Comparison of ENCODE assay signal across 9 mouse cellular contexts in the genomic region with DNA sequence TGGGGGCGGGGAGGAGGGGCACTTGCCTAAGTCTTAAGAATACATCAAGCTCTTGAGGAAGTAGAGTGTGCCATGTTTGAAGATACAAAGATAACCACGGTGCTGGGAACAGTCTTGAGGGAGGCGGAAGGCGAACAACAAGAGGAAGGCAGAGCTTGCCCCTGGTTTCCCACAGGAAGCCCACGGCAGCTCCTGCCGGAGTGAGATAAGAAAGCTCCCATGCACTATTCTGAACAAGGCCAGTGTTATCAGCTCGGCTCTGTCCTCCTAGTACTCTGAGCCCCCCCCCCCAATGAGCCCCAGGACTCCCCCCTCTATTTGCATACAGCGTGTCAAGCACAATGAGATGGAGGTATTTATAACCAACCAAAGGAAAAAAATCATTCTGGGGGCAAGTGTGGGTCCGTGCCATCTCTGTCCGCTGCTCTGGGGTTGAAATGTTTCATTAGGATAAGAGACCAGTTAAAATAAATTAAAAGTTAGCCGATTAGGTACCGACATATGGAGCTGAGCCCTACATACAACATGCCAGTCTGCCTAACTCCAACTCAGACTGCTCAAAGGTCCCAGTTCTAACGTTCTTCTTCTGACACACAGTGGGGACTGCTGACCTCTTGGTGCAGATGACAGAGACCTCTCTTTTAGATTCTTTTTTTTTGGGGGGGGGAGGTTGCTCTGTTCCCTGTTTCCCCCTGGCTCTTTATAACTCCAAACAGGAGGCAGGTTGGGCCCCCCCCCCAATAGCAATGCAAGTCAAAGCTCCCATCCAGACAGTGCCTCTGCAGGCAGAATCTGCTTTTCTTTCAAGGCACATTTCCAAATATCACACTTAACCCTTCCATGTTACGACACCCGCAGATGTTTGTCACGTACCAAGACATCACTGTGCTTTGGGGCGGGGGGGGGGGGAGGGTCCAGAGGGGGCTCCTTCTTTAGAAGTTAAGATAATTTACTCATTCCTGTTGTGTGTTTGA.
DNase-seq lines count a peak whose midpoint lies in the region; ATAC-seq and TF ChIP-seq lines count a peak whose summit lies in the region.
"Had no signal": no experiment of that assay in that cellular context is flagged by ENCODE, and none has a peak within 500 bp of the region (broad histone marks: within the 10 kb centered on the region; RNA-seq: fewer than 3 reads in every experiment).

No protein-coding gene starts in this region.

- H3K4me1 ChIP-seq in thymus, adult 2 months (replicated peaks; ENCODE audit: control insufficient read depth, insufficient read depth, low read length), result 0 out of 2 replicates have a peak, but pooled peaks cover 5% of the 10 kb centered on the region
- 0 out of 2 replicates have a peak, but pooled peaks cover 6% of the 10 kb centered on the region for H3K4me1 ChIP-seq in liver, embryonic 15.5 days (replicated peaks)
- H3K4me1 ChIP-seq in neural tube, embryonic 15.5 days, result no peaks in the 10 kb centered on the region
- H3K4me1 ChIP-seq: neural tube, embryonic 12.5 days had no signal

- ATAC-seq in liver, embryonic 15.5 days (ENCODE audit: insufficient read depth), result peak; percentile 76
- ATAC-seq in neural tube, embryonic 15.5 days (ENCODE audit: low FRiP score), result no peak

- no peaks in the 10 kb centered on the region for H3K9me3 ChIP-seq in liver, embryonic 15.5 days (replicated peaks)
- H3K9me3 ChIP-seq in neural tube, embryonic 15.5 days (replicated peaks), result no peaks in the 10 kb centered on the region

- DNase-seq in thymus, postnatal 25 days, result peak; percentile 1
- DNase-seq in thymus, adult 2 months, result no peak
- peak; percentile 65 for DNase-seq in heart, postnatal 25 days (ENCODE audit: low spot score)
- DNase-seq in frontal cortex, postnatal 36 days (ENCODE audit: low spot score in 2 of 2), result no peak
- no peak for DNase-seq in ovary, postnatal 10 days (ENCODE audit: low spot score)
- no peak for DNase-seq in B cell, adult 2 months

- TF ChIP-seq POLR2A in thymus, adult 2 months (IDR thresholded peaks at IDR 0.05; ENCODE audit: control insufficient read depth, extremely low read depth, insufficient read depth, low read length, poor library complexity), result no peak

- no peak overlapping the region for H3K9ac ChIP-seq in liver, embryonic 15.5 days
- H3K9ac ChIP-seq in neural tube, embryonic 15.5 days (replicated peaks), result no peak overlapping the region
- H3K9ac ChIP-seq: neural tube, embryonic 12.5 days had no signal

- TF ChIP-seq CTCF in thymus, adult 2 months (IDR thresholded peaks at IDR 0.05; ENCODE audit: borderline replicate concordance, control insufficient read depth, extremely low read depth, insufficient read depth, low read length, poor library complexity), result no peak

- H3K4me2 ChIP-seq in liver, embryonic 15.5 days, result no peak overlapping the region
- H3K4me2 ChIP-seq in neural tube, embryonic 15.5 days, result no peak overlapping the region
- H3K4me2 ChIP-seq: neural tube, embryonic 12.5 days had no signal

- H3K27ac ChIP-seq in thymus, adult 2 months (ENCODE audit: control insufficient read depth, insufficient read depth, low read length), result no peak overlapping the region
- no peak overlapping the region for H3K27ac ChIP-seq in liver, embryonic 15.5 days (replicated peaks)
- H3K27ac ChIP-seq in neural tube, embryonic 15.5 days (replicated peaks), result no peak overlapping the region
- H3K27ac ChIP-seq: neural tube, embryonic 12.5 days had no signal

- no peak overlapping the region for H3K4me3 ChIP-seq in thymus, adult 2 months (ENCODE audit: control insufficient read depth, insufficient read depth, low read length)
- no peak overlapping the region for H3K4me3 ChIP-seq in liver, embryonic 15.5 days (replicated peaks)
- no peak overlapping the region for H3K4me3 ChIP-seq in neural tube, embryonic 15.5 days (replicated peaks)
- H3K4me3 ChIP-seq: neural tube, embryonic 12.5 days had no signal

- intact Hi-C loops in heart, postnatal 25 days (cut with DNase I), result loop anchor here (5.0 kb wide), 1 partner anchor 59 kb away; no protein-coding TSS in a partner anchor

- H3K27me3 ChIP-seq in thymus, adult 2 months (ENCODE audit: control insufficient read depth, insufficient read depth, low read length), result no peaks in the 10 kb centered on the region
- no peaks in the 10 kb centered on the region for H3K27me3 ChIP-seq in liver, embryonic 15.5 days
- no peaks in the 10 kb centered on the region for H3K27me3 ChIP-seq in neural tube, embryonic 15.5 days (replicated peaks)
- H3K27me3 ChIP-seq: neural tube, embryonic 12.5 days had no signal

- no peaks in the 10 kb centered on the region for H3K36me3 ChIP-seq in thymus, adult 2 months (ENCODE audit: control insufficient read depth, insufficient read depth, low read length)
- H3K36me3 ChIP-seq in liver, embryonic 15.5 days (replicated peaks), result no peaks in the 10 kb centered on the region
- no peaks in the 10 kb centered on the region for H3K36me3 ChIP-seq in neural tube, embryonic 15.5 days
- H3K36me3 ChIP-seq: neural tube, embryonic 12.5 days had no signal

- 17% methylated on average over 17 of the region's 17 CpGs for WGBS in thymus, adult 2 months
- 11% methylated on average over 17 of the region's 17 CpGs for WGBS in liver, embryonic 15.5 days (ENCODE audit: insufficient replicate concordance)
- 64% methylated on average over 17 of the region's 17 CpGs for WGBS in neural tube, embryonic 15.5 days

Comparison
In these comparisons a context has a peak if more than half of its experiments do, and no peak if none do; other contexts are left out.
1. DNase-seq: peak in thymus, postnatal 25 days (single experiment) and heart, postnatal 25 days (single experiment); none in thymus, adult 2 months (single experiment), frontal cortex, postnatal 36 days (0 of 2), ovary, postnatal 10 days (single experiment) and B cell, adult 2 months (0 of 2).